Mouse (Mus musculus) layer of hippocampus, adult 9-10 months (tissue): Measurements from ENCODE around the gene Cdk1.

Experiments used
- DNase-seq: peaks from one replicate; pipeline ENCODE4 v3.0.0; 2022; ENCODE audit warnings: low spot score

The Cdk1 gene

GRCm38 (mm10) chr10:69307067-69307466 lies 45.7 kb downstream of the Cdk1 start:
- no peak for DNase-seq

- no peak for DNase-seq
Observed at GRCm38 (mm10) chr10:69306205-69306604, 46.5 kb downstream of the Cdk1 start.

- DNase-seq = no peak
Observed at GRCm38 (mm10) chr10:69305600-69305999, 47.1 kb downstream of the Cdk1 start.

- DNase-seq = no peak
Observed at GRCm38 (mm10) chr10:69304819-69305218, 47.9 kb downstream of the Cdk1 start.

GRCm38 (mm10) chr10:69302667-69303066 lies 50.1 kb downstream of the Cdk1 start:
- no peak for DNase-seq

- DNase-seq = no peak
Observed at GRCm38 (mm10) chr10:69299985-69300384, 52.8 kb downstream of the Cdk1 start.

- DNase-seq = no peak
Observed at GRCm38 (mm10) chr10:69295919-69296318, 56.8 kb downstream of the Cdk1 start.

GRCm38 (mm10) chr10:69290736-69291135 lies 62.0 kb downstream of the Cdk1 start:
- DNase-seq = no peak

- no peak for DNase-seq
Observed at GRCm38 (mm10) chr10:69288720-69289119, 64.0 kb downstream of the Cdk1 start.

- DNase-seq = no peak
Observed at GRCm38 (mm10) chr10:69288086-69288485, 64.7 kb downstream of the Cdk1 start.

GRCm38 (mm10) chr10:69286939-69287338 lies 65.8 kb downstream of the Cdk1 start:
- no peak for DNase-seq
